Mouse (Mus musculus) midbrain, embryonic 10.5 days (tissue): ENCODE results near the gene Nfib. TPM values are rescaled to one million over a fixed set of nuclear protein-coding genes. Genes with fewer than 3 reads are reported as not detected.

Source experiments
- DNase-seq: peaks from one replicate; pipeline ENCODE4 v3.0.0-alpha.2; 2017; ENCODE audit warnings: low spot score
- H3K27ac ChIP-seq: fragments of 300-500 bp; sonication (generic); replicated peaks from 2 replicates; pipeline ENCODE4 v1.5.1; 2016; ENCODE audit warnings: mild to moderate bottlenecking
- H3K27me3 ChIP-seq: fragments of 300-500 bp; sonication (generic); 2 replicates; pipeline ENCODE4 v1.6.1; 2016; ENCODE audit warnings: low read depth, mild to moderate bottlenecking; ENCODE audit not compliant: poor library complexity, severe bottlenecking
- H3K36me3 ChIP-seq: fragments of 300-500 bp; sonication (generic); 2 replicates; pipeline ENCODE4 v1.6.1; 2016; ENCODE audit warnings: mild to moderate bottlenecking, moderate library complexity
- H3K4me1 ChIP-seq: fragments of 300-500 bp; sonication (generic); 2 replicates; pipeline ENCODE4 v1.6.1; 2016
- H3K4me3 ChIP-seq: fragments of 300-500 bp; sonication (generic); 2 replicates; pipeline ENCODE4 v1.5.1; 2016; ENCODE audit warnings: mild to moderate bottlenecking, moderate library complexity
- H3K9me3 ChIP-seq: fragments of 300-500 bp; sonication (generic); replicated peaks from 2 replicates; pipeline ENCODE4 v1.6.1; 2016; ENCODE audit warnings: mild to moderate bottlenecking
- WGBS: fragments of 180-500 bp; shearing (Covaris S2); methylation state at CpG from one replicate; pipeline ENCODE4 v1.1.7; 2016; 5-methylcytosine and 5-hydroxymethylcytosine counted together
- polyA plus RNA-seq: library from polyadenylated mRNA; unstranded; fragments of >200 nt; fragmentation: Nextera tagmentation; extraction: Ambion mirVana; gene quantifications from 2 replicates; pipeline ENCODE4 v1.2.1, GENCODE M21; 2016

Gene Nfib
- polyA plus RNA-seq, 1 experiment from 2014 or later: 9.8 TPM

- Histone ChIP-seq H3K36me3 (no peaks in the 10 kb centered on the region), H3K4me3 (no peak overlapping the region), H3K27me3 (no peaks in the 10 kb centered on the region), H3K9me3 (no peaks in the 10 kb centered on the region), H3K4me1 (no peaks in the 10 kb centered on the region; the same call in 1 of the 2 replicates), H3K27ac (no peak overlapping the region)
- no peak for DNase-seq
- 85% methylated on average over 2 of the region's 2 CpGs for WGBS
Observed at GRCm38 (mm10) chr4:82558816-82559215, 146.7 kb downstream of the Nfib start.

DNA sequence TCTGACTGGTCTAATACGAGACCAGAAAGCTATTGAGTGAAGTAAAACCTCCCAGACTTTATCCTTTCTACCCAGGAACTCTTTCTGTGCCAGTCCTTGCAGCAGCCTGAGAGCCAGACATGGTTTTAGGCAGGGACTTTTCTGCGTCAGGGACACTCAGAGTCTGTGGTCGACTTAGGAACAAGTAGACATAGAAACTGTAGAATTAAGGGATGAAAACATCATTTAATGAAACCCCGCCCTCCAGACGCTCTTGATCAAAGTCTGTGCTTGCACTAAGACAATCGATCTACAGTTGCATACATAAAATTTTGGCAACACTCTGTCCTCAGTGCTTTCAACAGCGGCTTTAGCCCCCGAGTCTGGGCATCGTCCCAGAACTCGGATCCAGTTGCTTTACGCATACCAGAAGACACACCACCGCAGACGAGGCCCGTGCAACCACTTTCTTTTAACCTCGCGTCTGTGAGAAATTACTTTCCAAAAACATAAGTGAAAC is 149.8 kb downstream of the Nfib start:
- no peaks in the 10 kb centered on the region for H3K36me3 ChIP-seq
- no peaks in the 10 kb centered on the region; the same call in 1 of the 2 replicates for H3K4me1 ChIP-seq
- H3K27me3 ChIP-seq: no peaks in the 10 kb centered on the region
- no peak overlapping the region for H3K27ac ChIP-seq
- 90% methylated on average over 16 of the region's 16 CpGs for WGBS
- no peaks in the 10 kb centered on the region for H3K9me3 ChIP-seq
- no peak for DNase-seq
- H3K4me3 ChIP-seq: no peak overlapping the region

GRCm38 (mm10) chr4:82553658-82554057 is 151.9 kb downstream of the Nfib start:
- H3K4me3 ChIP-seq: no peak overlapping the region
- DNase-seq: no peak
- no peaks in the 10 kb centered on the region; the same call in 1 of the 2 replicates for H3K4me1 ChIP-seq
- H3K9me3 ChIP-seq: no peaks in the 10 kb centered on the region
- no peaks in the 10 kb centered on the region for H3K27me3 ChIP-seq
- H3K36me3 ChIP-seq: no peaks in the 10 kb centered on the region
- no peak overlapping the region for H3K27ac ChIP-seq
- WGBS: 85% methylated on average over 3 of the region's 3 CpGs

- no peaks in the 10 kb centered on the region for H3K9me3 ChIP-seq
- no peak overlapping the region for H3K27ac ChIP-seq
- H3K27me3 ChIP-seq: no peaks in the 10 kb centered on the region
- no peak overlapping the region for H3K4me3 ChIP-seq
- no peaks in the 10 kb centered on the region; the same call in 1 of the 2 replicates for H3K4me1 ChIP-seq
- 88% methylated on average over 7 of the region's 7 CpGs for WGBS
- no peaks in the 10 kb centered on the region for H3K36me3 ChIP-seq
- DNase-seq: no peak
Observed at GRCm38 (mm10) chr4:82552238-82552637, 153.3 kb downstream of the Nfib start.

- WGBS: 88% methylated on average over 10 of the region's 10 CpGs
- DNase-seq: no peak
- Histone ChIP-seq H3K36me3 (no peaks in the 10 kb centered on the region), H3K4me3 (no peak overlapping the region), H3K27ac (no peak overlapping the region), H3K9me3 (no peaks in the 10 kb centered on the region), H3K27me3 (no peaks in the 10 kb centered on the region), H3K4me1 (no peaks in the 10 kb centered on the region)
Observed at GRCm38 (mm10) chr4:82549762-82550380, 155.7 kb downstream of the Nfib start.

DNA sequence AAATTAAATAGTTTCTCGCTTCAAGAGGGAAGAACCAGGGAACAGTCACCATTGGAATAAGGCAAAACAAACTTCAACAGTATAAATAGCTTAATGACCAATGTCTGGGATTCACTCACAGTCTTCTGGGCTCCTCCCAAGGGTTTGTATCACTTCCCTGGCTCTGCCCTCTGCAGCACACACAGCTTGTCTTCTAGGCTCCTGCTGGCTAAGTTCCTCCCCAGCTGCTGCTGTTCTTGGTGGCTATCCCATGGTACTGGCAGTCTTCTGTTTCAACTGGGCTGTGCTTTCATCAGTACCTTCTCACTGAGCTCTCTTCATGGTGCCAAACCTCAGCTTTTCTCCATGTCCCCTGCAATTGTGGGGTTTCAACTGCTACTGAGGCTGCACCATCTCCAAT is 157.3 kb downstream of the Nfib start:
- Histone ChIP-seq H3K4me1 (no peaks in the 10 kb centered on the region), H3K27ac (no peak overlapping the region), H3K9me3 (no peaks in the 10 kb centered on the region), H3K36me3 (no peaks in the 10 kb centered on the region), H3K4me3 (no peak overlapping the region), H3K27me3 (peaks cover 7% of the 10 kb centered on the region)
- DNase-seq: no peak
- WGBS: 98% methylated on average over 1 of the region's 1 CpGs

GRCm38 (mm10) chr4:82543936-82544335 is 161.6 kb downstream of the Nfib start:
- Histone ChIP-seq H3K4me3 (no peak overlapping the region), H3K27me3 (peaks cover 48% of the 10 kb centered on the region), H3K36me3 (no peaks in the 10 kb centered on the region), H3K27ac (no peak overlapping the region), H3K4me1 (peaks cover 9% of the 10 kb centered on the region), H3K9me3 (no peaks in the 10 kb centered on the region)
- DNase-seq: no peak
- 71% methylated on average over 3 of the region's 3 CpGs for WGBS

- Histone ChIP-seq H3K4me3 (no peak overlapping the region), H3K36me3 (no peaks in the 10 kb centered on the region), H3K27me3 (peaks cover 54% of the 10 kb centered on the region), H3K9me3 (no peaks in the 10 kb centered on the region), H3K27ac (no peak overlapping the region), H3K4me1 (peaks cover 15% of the 10 kb centered on the region)
- WGBS: 34% methylated on average over 4 of the region's 4 CpGs
- no peak for DNase-seq
Observed at GRCm38 (mm10) chr4:82543398-82543740, 162.2 kb downstream of the Nfib start.

DNA sequence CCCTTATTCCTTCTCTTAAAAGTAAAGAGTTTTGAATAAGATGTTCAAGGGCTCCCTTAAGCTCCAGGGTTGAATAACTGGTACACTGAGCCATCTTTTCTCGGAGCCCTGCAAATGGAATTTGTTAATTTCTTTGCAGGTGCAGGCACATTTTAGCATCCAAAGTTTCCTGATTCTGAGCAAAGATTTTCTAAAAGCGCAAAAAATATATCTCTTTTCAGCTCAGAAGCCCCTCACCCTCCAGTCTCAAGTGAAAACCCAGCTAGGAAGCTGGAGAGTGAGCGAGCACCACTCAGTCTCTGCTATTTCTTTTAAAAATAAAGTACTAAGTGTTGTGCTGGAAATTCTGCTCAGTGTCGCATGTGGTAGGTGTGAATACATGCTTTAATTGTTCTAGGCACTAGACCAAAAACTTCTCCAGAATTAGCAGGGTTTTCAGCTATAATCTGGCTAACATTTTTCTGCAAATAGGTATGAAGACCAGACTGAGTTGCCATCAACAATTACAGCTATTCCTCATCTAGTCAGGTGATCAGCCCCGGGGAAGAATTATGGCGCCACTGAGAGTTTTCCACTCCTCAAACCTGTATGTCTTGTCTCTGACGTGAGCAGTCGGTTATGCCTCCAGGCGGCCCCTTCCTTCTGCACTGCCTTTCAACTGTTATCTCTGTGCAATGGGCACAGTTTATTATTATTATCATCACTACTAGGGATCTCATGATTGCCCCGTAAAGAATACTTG is 162.7 kb downstream of the Nfib start:
- no peak overlapping the region for H3K27ac ChIP-seq
- no peak overlapping the region for H3K4me3 ChIP-seq
- H3K36me3 ChIP-seq: no peaks in the 10 kb centered on the region
- no peaks in the 10 kb centered on the region for H3K9me3 ChIP-seq
- DNase-seq: no peak
- H3K4me1 ChIP-seq: peaks cover 20% of the 10 kb centered on the region
- WGBS: 58% methylated on average over 10 of the region's 10 CpGs
- peaks cover 59% of the 10 kb centered on the region for H3K27me3 ChIP-seq

DNA sequence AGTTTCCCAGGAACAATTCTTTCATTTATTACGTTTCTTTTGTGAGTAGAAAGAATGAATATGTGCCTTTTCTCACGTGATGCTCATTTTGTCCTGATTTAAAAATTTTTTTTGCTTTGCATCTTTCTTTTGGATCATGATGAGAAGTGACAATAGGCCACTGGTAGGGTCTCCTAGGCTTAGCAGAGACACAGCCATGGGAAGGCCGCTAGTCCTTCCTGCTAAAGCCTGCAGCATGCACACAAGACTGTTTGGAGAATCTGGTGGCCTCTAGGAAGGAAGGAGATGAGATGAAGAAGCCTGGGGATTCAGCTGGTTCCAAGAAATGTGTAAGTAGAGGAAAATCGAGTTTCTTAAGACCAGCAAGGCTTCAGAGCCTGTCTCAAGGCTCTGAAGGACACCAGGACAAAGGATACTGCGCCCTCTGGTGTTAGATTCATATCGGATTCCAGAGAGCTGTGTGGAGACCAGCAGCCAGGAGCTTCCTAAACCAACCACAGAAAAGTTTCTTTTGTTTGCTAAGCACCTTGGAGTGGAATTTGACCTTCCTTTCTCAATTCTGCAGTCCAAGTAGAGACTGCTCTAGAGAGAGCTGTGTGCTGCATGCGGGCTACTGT is 163.5 kb downstream of the Nfib start:
- 29% methylated on average over 7 of the region's 7 CpGs for WGBS
- no peak overlapping the region for H3K4me3 ChIP-seq
- peak; percentile 67 for DNase-seq
- H3K36me3 ChIP-seq: no peaks in the 10 kb centered on the region
- no peaks in the 10 kb centered on the region for H3K9me3 ChIP-seq
- H3K27ac ChIP-seq: no peak overlapping the region
- H3K4me1 ChIP-seq: peaks cover 29% of the 10 kb centered on the region
- peaks cover 67% of the 10 kb centered on the region for H3K27me3 ChIP-seq

DNA sequence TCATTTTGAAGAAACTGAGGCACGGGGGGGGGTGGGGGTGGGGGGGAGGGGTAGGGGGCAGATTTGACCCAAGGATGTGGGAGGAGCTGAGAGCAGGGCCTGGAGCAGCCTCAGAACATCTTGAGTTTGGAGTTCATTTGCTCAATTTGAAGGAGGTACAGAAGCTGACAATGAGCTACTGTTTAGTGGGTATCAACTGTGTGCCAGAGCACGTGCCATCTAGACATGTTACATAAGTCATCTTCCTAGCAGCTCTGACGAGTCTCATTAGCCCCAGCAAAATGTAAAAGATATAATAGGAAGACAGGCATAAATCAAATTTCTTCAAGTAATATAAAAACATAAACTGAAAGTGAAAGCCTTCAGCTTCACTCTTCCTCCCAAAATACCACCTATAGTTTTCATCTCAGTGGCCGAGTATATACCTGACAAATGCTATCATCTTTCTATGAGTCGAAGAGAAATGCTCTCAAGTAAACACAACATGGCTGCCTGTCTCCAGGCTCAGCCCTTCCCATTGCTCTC is 165.0 kb downstream of the Nfib start:
- Histone ChIP-seq H3K27ac (no peak overlapping the region), H3K36me3 (no peaks in the 10 kb centered on the region), H3K4me3 (no peak overlapping the region), H3K4me1 (peaks cover 38% of the 10 kb centered on the region), H3K27me3 (peaks cover 82% of the 10 kb centered on the region), H3K9me3 (no peaks in the 10 kb centered on the region)
- WGBS: 67% methylated on average over 5 of the region's 5 CpGs
- no peak for DNase-seq

GRCm38 (mm10) chr4:82540048-82540410 is 165.5 kb downstream of the Nfib start:
- Histone ChIP-seq H3K9me3 (no peaks in the 10 kb centered on the region), H3K27ac (no peak overlapping the region), H3K27me3 (peaks cover 87% of the 10 kb centered on the region), H3K36me3 (no peaks in the 10 kb centered on the region), H3K4me3 (no peak overlapping the region), H3K4me1 (peaks cover 38% of the 10 kb centered on the region)
- 15% methylated on average over 2 of the region's 2 CpGs for WGBS
- DNase-seq: no peak
